Mouse (Mus musculus) lung, postnatal 0 days (tissue): ENCODE data around the gene Odf4. TPM values are rescaled to one million over a fixed set of nuclear protein-coding genes. Genes with fewer than 3 reads are reported as not detected.
A peak's percentile ranks its signal among the peaks of the same experiment; 100 is the strongest.
"Not testable (repeated sequence)": the region's sequence is repeated elsewhere in the genome, so short reads cannot be mapped to it uniquely, and the experiment has no call there.

Experiments
- ATAC-seq: fragments of 200-750 bp; cut with Nextera tagmentation; 2 replicates; pipeline ENCODE4 v1.8.0; 2017; ENCODE audit warnings: moderate library complexity
- DNase-seq: peaks from one replicate; pipeline ENCODE4 v3.0.0-alpha.2; 2016; ENCODE audit warnings: low spot score
- H3K27ac ChIP-seq: fragments of 300-500 bp; sonication (generic); 2 replicates; pipeline ENCODE4 v1.5.1; 2014; ENCODE audit warnings: antibody characterized with exemption, mild to moderate bottlenecking, low read length, mixed read lengths
- H3K27me3 ChIP-seq: fragments of 300-500 bp; sonication (generic); replicated peaks from 2 replicates; pipeline ENCODE4 v1.6.1; 2014; ENCODE audit warnings: low read length, mixed read lengths; ENCODE audit not compliant: insufficient read depth
- H3K36me3 ChIP-seq: fragments of 300-500 bp; sonication (generic); 2 replicates; pipeline ENCODE4 v1.6.1; 2014; ENCODE audit warnings: low read length, mixed read lengths; ENCODE audit not compliant: insufficient read depth
- H3K4me1 ChIP-seq: fragments of 300-500 bp; sonication (generic); 2 replicates; pipeline ENCODE4 v1.6.1; 2014; ENCODE audit warnings: antibody characterized with exemption, low read depth, low read length, mixed read lengths; ENCODE audit not compliant: insufficient read depth
- H3K4me2 ChIP-seq: fragments of 300-500 bp; sonication (generic); replicated peaks from 2 replicates; pipeline ENCODE4 v1.6.1; 2014; ENCODE audit warnings: low read depth, mild to moderate bottlenecking, low read length, moderate library complexity, mixed read lengths
- H3K4me3 ChIP-seq: fragments of 300-500 bp; sonication (generic); 2 replicates; pipeline ENCODE4 v1.5.1; 2014; ENCODE audit warnings: low read depth, low read length
- H3K9ac ChIP-seq: fragments of 300-500 bp; sonication (generic); replicated peaks from 2 replicates; pipeline ENCODE4 v1.6.1; 2014; ENCODE audit warnings: low read depth, mild to moderate bottlenecking
- H3K9me3 ChIP-seq: fragments of 300-500 bp; sonication (generic); 2 replicates; pipeline ENCODE4 v1.6.1; 2016; ENCODE audit warnings: low read length, mixed read lengths
- CTCF ChIP-seq: IDR thresholded peaks from 2 replicates; pipeline ENCODE4 v1.5.1; 2016; ENCODE audit warnings: antibody characterized with exemption, mild to moderate bottlenecking
- EP300 ChIP-seq: IDR thresholded peaks from 2 replicates; pipeline ENCODE4 v1.6.1; 2016; ENCODE audit warnings: antibody characterized with exemption, mild to moderate bottlenecking, control low read depth
- WGBS: fragments of 180-500 bp; shearing (Covaris S2); extraction: QIAGEN DNeasy Blood & Tissue Kit; methylation state at CpG from one replicate; pipeline ENCODE4 v1.1.7; 2014; 5-methylcytosine and 5-hydroxymethylcytosine counted together
- polyA plus RNA-seq: library from polyadenylated mRNA; unstranded; fragments of >200 nt; fragmentation: Nextera tagmentation; extraction: Ambion mirVana; gene quantifications from 2 replicates; pipeline ENCODE4 v1.2.1, GENCODE M21; 2015

The Odf4 gene
- polyA plus RNA-seq, 1 experiment from 2014 or later = not detected

DNA sequence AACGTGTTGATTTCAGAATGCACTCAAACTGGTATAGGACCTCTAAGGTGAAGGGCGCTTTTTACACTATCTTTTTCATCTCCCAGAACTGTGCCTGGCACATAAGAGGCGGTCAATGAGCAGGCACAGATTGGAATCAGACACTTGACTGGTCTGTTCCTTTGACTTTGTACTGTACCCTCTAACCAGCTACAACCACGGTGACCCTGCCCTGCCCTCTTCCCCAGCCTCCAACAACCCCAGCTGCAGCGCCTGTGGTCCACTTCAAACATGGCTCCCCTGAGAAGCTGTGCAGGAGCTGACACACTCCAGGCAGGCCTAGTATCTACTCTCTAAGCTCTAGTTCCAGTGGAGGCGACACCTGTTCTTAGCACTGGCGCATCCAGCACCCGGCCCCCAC is 15.8 kb upstream of the Odf4 start:
- H3K27ac ChIP-seq = no peak overlapping the region
- H3K9me3 ChIP-seq = no peaks in the 10 kb centered on the region
- no peaks in the 10 kb centered on the region for H3K36me3 ChIP-seq
- TF ChIP-seq EP300 (no peak), CTCF (no peak)
- no peak for ATAC-seq
- peaks cover 6% of the 10 kb centered on the region; the same call in 1 of the 2 replicates for H3K4me1 ChIP-seq
- DNase-seq = no peak
- no peak overlapping the region for H3K9ac ChIP-seq
- no peaks in the 10 kb centered on the region for H3K27me3 ChIP-seq
- 83% methylated on average over 8 of the region's 8 CpGs for WGBS
- H3K4me2 ChIP-seq = no peak overlapping the region
- H3K4me3 ChIP-seq = no peak overlapping the region

DNA sequence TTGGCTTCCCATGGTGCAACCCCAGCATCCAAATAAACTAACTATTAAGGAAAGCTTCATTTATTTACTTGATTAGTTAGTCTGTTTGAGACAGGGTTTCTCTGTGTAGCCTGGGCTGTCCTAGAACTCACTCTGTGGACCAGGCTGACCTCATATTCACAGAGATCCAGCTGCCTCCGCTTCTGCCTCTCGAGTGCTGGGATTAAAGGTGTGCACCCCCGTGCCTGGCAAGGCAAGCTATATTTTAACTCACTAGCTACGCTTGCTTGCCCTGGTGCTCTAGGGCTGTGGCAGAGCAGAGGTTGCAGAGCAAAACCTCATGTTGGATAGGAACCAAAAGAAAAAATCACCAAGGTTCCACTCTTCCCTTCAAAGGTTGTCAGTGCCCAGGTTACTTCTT is 13.6 kb upstream of the Odf4 start:
- no peak for ATAC-seq
- H3K27ac ChIP-seq = no peak overlapping the region
- DNase-seq = no peak

DNA sequence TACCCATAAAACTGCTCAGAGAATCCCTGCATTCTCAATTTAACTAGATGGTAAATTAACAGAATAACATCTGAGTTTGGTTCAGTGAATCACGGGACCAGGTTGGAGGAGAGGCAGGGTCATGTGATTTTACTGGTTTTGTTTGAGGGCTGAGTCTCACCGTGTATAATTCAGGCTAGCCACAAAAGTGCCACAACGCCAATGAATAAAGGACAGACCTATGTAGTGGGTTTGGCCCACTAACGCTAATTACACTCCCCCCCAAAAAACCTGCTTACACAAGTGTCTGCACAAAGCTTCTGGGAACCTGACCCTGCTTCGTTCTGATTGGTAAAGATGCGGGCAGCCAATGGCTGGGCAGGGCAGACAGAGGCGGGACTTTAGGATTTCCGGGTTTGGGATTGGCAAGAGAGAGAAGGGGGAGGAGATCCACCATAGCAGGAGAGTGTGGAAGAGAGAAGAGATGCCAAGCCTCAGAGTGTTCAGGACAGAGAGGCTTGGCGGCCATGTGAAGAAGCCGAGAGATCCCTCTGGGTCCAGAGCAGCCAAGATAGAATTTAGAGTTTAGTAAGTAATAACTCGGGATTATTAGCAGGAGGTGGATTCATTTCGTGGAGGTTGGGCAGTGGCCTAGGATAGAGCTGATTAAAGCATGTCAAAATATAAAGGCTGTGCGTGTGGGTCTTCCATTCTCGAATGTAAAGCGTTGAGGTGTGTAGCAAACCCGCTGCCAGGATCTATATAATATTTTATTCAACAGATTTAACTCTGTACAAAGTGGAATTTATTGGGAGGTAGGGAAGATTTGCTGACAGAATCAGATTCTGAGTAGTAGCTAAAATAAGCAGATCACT is 12.8 kb upstream of the Odf4 start:
- no peaks in the 10 kb centered on the region for H3K36me3 ChIP-seq
- DNase-seq (peak; percentile 97), ATAC-seq (peak; percentile 100)
- 1% methylated on average over 16 of the region's 16 CpGs for WGBS
- H3K9me3 ChIP-seq = no peaks in the 10 kb centered on the region
- H3K27ac ChIP-seq = 0 out of 2 replicates have a peak overlapping the region, but pooled peaks have one; percentile 33
- H3K9ac ChIP-seq = no peak overlapping the region
- peak overlapping the region; percentile 35 for H3K4me3 ChIP-seq
- H3K4me2 ChIP-seq = peak overlapping the region; percentile 52
- TF ChIP-seq EP300 (no peak), CTCF (no peak)
- no peaks in the 10 kb centered on the region for H3K27me3 ChIP-seq
- peaks cover 6% of the 10 kb centered on the region; the same call in 1 of the 2 replicates for H3K4me1 ChIP-seq

More for the DNA sequence above, 13.6 kb upstream of the Odf4 start:
- Histone ChIP-seq H3K9ac (0 out of 2 replicates have a peak overlapping the region, but pooled peaks have one; percentile 23), H3K4me2 (peak overlapping the region; percentile 52; the same call in 1 of the 2 replicates), H3K9me3 (no peaks in the 10 kb centered on the region), H3K36me3 (no peaks in the 10 kb centered on the region), H3K27me3 (no peaks in the 10 kb centered on the region), H3K4me3 (no peak overlapping the region; the same call in 1 of the 2 replicates), H3K4me1 (peaks cover 6% of the 10 kb centered on the region; the same call in 1 of the 2 replicates)
- WGBS = 51% methylated on average over 4 of the region's 4 CpGs
- no peak for TF ChIP-seq EP300
- TF ChIP-seq CTCF = no peak

GRCm38 (mm10) chr11:68936951-68937350 is 10.1 kb upstream of the Odf4 start:
- H3K27me3 ChIP-seq, ATAC-seq, DNase-seq, H3K9me3 ChIP-seq, H3K36me3 ChIP-seq, H3K27ac ChIP-seq, H3K4me2 ChIP-seq, H3K4me1 ChIP-seq, H3K9ac ChIP-seq, H3K4me3 ChIP-seq: not testable (repeated sequence)
- WGBS = 90% methylated on average over 4 of the region's 4 CpGs

DNA sequence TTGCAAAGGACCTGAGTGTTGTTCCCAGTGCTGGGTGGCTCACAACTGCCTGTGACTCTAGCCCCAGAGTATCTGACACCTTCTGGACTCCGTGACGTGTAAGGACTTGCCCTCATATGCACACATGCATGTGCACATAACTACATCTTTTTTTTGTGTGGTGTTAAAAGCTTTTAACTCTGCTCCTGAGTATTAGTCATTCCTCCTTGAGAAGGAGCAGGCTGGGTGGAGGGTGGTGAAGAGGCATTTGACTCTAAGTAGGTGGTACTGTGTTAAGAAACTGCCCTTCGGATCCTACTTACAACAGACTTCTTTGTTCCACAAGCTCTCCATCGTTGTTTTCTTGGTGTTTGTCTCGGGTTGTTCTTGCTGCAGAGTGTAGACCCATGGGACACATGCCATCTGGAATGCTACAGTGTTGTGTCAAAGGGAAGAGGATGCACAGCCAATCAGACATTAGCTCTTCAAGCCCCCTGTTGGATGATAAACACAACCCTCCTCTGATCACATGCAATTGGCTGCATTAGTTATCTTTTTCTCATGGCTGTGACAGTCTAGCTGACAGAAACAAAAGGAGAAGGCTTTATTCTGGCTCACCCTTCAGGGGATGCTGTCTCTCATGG is 7.1 kb upstream of the Odf4 start:
- no peaks in the 10 kb centered on the region for H3K36me3 ChIP-seq
- DNase-seq = peak; percentile 73
- no peaks in the 10 kb centered on the region for H3K9me3 ChIP-seq
- H3K27me3 ChIP-seq = no peaks in the 10 kb centered on the region
- H3K4me2 ChIP-seq = no peak overlapping the region
- 44% methylated on average over 5 of the region's 5 CpGs for WGBS
- H3K4me1 ChIP-seq = no peaks in the 10 kb centered on the region
- H3K4me3 ChIP-seq = no peak overlapping the region
- H3K27ac ChIP-seq = no peak overlapping the region
- peak; percentile 92 for ATAC-seq
- TF ChIP-seq EP300 (no peak), CTCF (no peak)
- no peak overlapping the region for H3K9ac ChIP-seq

GRCm38 (mm10) chr11:68929947-68930346 is 3.1 kb upstream of the Odf4 start:
- H3K9me3 ChIP-seq = no peaks in the 10 kb centered on the region
- no peaks in the 10 kb centered on the region for H3K27me3 ChIP-seq
- H3K36me3 ChIP-seq = no peaks in the 10 kb centered on the region
- TF ChIP-seq CTCF (no peak), EP300 (peak; percentile 66)
- WGBS = 13% methylated on average over 6 of the region's 6 CpGs
- no peak overlapping the region for H3K4me3 ChIP-seq
- DNase-seq (no peak), ATAC-seq (no peak)
- no peak overlapping the region for H3K27ac ChIP-seq
- H3K4me2 ChIP-seq = no peak overlapping the region
- H3K9ac ChIP-seq = no peak overlapping the region
- no peaks in the 10 kb centered on the region for H3K4me1 ChIP-seq
